Mouse (Mus musculus) embryo, embryonic 10.5 days (tissue): Measurements from ENCODE around the gene Egfl8.

Experiments
- DNase-seq: peaks from one replicate; pipeline ENCODE4 v3.0.0-alpha.2; 2015; ENCODE audit warnings: low spot score

Gene Egfl8

GRCm38 (mm10) chr17:34572361-34572760 lies 43.4 kb downstream of the Egfl8 start:
- no peak for DNase-seq

GRCm38 (mm10) chr17:34571875-34572274 lies 43.9 kb downstream of the Egfl8 start:
- DNase-seq, result no peak

- no peak for DNase-seq
Observed at GRCm38 (mm10) chr17:34569919-34570318, 45.9 kb downstream of the Egfl8 start.

- DNase-seq, result no peak
Observed at GRCm38 (mm10) chr17:34568421-34568820, 47.4 kb downstream of the Egfl8 start.

- DNase-seq, result no peak
Observed at GRCm38 (mm10) chr17:34567311-34567710, 48.5 kb downstream of the Egfl8 start.

- no peak for DNase-seq
Observed at GRCm38 (mm10) chr17:34564796-34565195, 51.0 kb downstream of the Egfl8 start.

- no peak for DNase-seq
Observed at GRCm38 (mm10) chr17:34564003-34564421, 51.8 kb downstream of the Egfl8 start, which contains the start of gene Notch4. TSS of gene Notch4 (plus strand) at chr17:34564268.

- no peak for DNase-seq
Observed at GRCm38 (mm10) chr17:34563354-34563753, 52.4 kb downstream of the Egfl8 start.
